Mouse (Mus musculus): ENCODE results near the gene Prelid1. TPM values are rescaled to one million over a fixed set of nuclear protein-coding genes. Genes with fewer than 3 reads are reported as not detected.
A peak's percentile ranks its signal among the peaks of the same experiment; 100 is the strongest.

Gene Prelid1
- total and polyA plus RNA-seq, 3 experiments: 203 to 630 TPM; not detected in 1

DNA sequence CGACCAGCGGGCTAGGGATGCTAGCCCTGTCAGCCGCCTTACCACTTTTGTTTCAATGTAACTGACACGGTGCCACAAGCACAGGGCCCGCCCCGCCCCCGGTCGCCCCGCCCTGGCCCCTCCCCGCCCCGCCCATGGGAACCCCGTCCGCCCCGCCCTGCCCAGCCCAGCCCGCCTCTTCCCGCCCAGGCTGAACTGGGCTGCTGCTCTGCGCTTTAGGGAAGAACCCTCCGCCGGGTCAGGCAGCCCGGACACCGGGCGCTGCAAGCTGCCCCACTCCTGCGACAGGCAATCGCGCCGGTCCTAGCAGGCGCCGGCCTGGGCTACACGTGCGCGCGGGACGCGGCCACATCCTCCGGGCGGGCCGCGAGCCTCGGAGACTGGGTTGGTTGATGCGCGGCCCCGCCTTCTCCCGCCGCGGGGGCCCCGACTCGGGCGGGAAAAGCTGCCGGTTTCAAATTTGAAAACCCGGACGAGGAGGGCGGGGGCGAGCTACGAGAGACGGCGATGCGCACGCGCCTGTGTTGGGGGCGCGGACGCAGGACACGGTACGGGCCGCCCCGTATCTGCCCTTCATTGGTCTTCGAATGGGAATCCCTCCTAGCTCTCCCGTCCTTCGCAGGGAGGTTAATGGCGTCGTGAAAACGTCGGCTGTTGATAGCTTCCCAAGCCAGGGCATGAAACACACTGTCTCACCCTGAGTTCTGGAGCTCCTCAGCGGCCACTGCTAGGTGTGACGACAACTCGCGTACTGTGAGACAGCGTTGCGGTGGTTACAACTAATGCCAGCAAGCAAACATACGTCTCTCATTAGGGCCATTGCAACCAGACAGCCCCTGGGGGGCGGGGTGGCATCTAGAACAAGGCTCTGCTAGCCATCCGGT is 9.6 kb downstream of the Prelid1 start, which contains the start of gene Mxd3 (continued):
- TF ChIP-seq MYB (IDR thresholded peaks at IDR 0.05; ENCODE audit: low read depth, low read length): no peak
- TF ChIP-seq USF2 (IDR thresholded peaks at IDR 0.05; ENCODE audit: borderline replicate concordance in 1 of 2, insufficient read depth in 1 of 2, low read depth in 1 of 2, low read length in 2 of 2): no peak
- no peak for TF ChIP-seq POLR2AphosphoS5 (IDR thresholded peaks at IDR 0.05; ENCODE audit: borderline replicate concordance, low read depth, low read length)
- peak; percentile 7; the same call in 1 of the 2 replicates for TF ChIP-seq TCF12 (IDR thresholded peaks at IDR 0.05; ENCODE audit: low read depth, low read length)
- peak; percentile 88 for TF ChIP-seq MAZ (IDR thresholded peaks at IDR 0.05; ENCODE audit: low read depth, low read length)
- no peak for TF ChIP-seq MEF2A (IDR thresholded peaks at IDR 0.05; ENCODE audit: extremely low read depth, insufficient replicate concordance, low read depth, low read length, poor library complexity, severe bottlenecking)
- no peak for TF ChIP-seq UBTF (IDR thresholded peaks at IDR 0.05; ENCODE audit: borderline replicate concordance, insufficient read depth, low read depth, low read length)
- 0 out of 2 replicates have a peak, but pooled peaks have one; percentile 11 for TF ChIP-seq ELF1 (IDR thresholded peaks at IDR 0.05; ENCODE audit: low read depth, low read length)
- TF ChIP-seq HCFC1 (IDR thresholded peaks at IDR 0.05; ENCODE audit: low read depth, low read length): peak; percentile 60
- TF ChIP-seq MAFK (IDR thresholded peaks at IDR 0.05; ENCODE audit: borderline replicate concordance, low read depth, low read length): no peak
- TF ChIP-seq SIN3A (IDR thresholded peaks at IDR 0.05; ENCODE audit: low read length): peak; percentile 80
- peak; percentile 92 for TF ChIP-seq MXI1 (IDR thresholded peaks at IDR 0.05; ENCODE audit: low read depth, low read length)
- no peak for TF ChIP-seq RAD21 (IDR thresholded peaks at IDR 0.05; ENCODE audit: low read depth, low read length)
- TF ChIP-seq TAL1 (IDR thresholded peaks at IDR 0.05; ENCODE audit: low read length): no peak
- peak; percentile 92; the same call in 1 of the 2 replicates for TF ChIP-seq E2F4 (IDR thresholded peaks at IDR 0.05; ENCODE audit: borderline replicate concordance, low read depth, low read length)
- TF ChIP-seq JUND (IDR thresholded peaks at IDR 0.05; ENCODE audit: low read depth, low read length): no peak
- TF ChIP-seq GATA1 (IDR thresholded peaks at IDR 0.05; ENCODE audit: low read depth, low read length): no peak
- TF ChIP-seq BHLHE40 (IDR thresholded peaks at IDR 0.05; ENCODE audit: borderline replicate concordance, low read depth, low read length): no peak; the same call in 1 of the 2 replicates
- peak; percentile 67; the same call in 1 of the 2 replicates for TF ChIP-seq MYC (IDR thresholded peaks at IDR 0.05; ENCODE audit: low read depth, low read length)

Data from MEL (cell line).